Mouse (Mus musculus) thymus, adult 18-20 months (tissue): ENCODE measurements around the gene Ncaph2.

Experiments used
- DNase-seq, 2 experiments: peaks; one replicate each; pipeline ENCODE4 v3.0.0; 2022; ENCODE audit warnings: mixed read lengths in 2 of 2

Gene Ncaph2

DNA sequence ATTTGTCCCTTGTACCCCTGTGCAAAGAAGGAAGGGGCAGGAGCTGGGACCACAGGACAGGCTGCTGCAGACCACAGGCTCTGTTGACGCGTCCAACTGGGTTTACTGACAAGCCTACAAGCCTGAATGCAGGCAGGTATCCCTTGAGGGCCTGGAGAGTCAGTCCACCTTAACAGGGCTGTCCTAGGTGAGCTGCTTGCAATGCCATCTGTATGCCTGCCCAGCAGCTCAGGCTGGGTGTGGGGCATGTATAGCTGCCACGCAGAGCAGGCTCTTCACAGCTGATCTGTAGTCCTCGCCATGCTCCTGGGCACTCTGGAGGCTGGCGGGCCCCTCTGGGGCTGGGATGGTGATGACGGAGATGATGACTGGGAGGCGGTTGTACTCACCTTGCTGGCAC, 29.1 kb downstream of the Ncaph2 start, which contains the start of gene Klhdc7b:
Gene Klhdc7b (plus strand): TSS at position 301 of the 400 bp plus-strand sequence.
- DNase-seq, result no peak

GRCm38 (mm10) chr15:89387127-89387526, 31.6 kb downstream of the Ncaph2 start:
- peak in 1 of 2 experiments; percentile 52 for DNase-seq

- DNase-seq, result no peak
Observed at GRCm38 (mm10) chr15:89390081-89390480, 34.6 kb downstream of the Ncaph2 start.

- DNase-seq, result no peak
Observed at GRCm38 (mm10) chr15:89396883-89397282, 41.4 kb downstream of the Ncaph2 start.

DNA sequence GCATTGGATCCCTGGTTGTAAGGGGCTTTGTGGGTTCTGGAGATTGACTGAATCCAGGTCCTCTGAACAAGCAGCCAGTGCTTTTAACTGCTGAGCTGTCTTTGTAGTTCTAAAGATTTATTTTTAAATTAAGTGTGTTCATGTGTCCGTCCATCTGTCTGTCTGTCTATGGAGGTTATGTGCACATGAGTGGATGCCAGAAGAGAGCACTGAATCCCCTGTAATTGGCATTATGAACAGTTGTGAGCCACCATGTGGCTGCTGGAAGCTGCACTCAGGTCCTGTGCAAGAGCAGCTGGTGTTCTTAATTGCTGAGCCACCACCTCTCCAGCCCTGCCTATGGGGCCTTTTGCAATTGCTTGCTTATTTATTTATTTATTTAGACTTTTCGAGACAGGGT, 42.6 kb downstream of the Ncaph2 start:
- DNase-seq, result no peak

DNA sequence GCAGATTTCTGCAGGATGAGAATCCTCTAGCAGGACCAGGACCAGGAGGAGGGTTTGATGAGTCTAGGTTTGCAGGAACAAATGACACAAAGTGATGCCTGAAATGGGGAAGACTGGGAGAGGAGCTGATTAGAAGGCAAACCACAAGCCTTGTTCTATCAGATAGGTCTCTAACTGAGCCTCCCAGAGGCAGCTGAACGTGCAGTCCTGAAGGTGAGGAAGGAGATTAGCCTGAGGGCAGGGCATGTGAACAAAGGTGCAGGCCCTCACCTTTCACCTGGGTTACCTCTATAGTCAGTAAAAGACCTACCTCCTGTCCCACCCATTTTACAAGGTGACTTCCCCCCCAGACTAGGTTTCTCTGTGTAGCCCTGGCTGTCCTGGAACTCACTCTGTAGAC, 44.2 kb downstream of the Ncaph2 start:
- no peak for DNase-seq

GRCm38 (mm10) chr15:89402471-89402870, 47.0 kb downstream of the Ncaph2 start:
- no peak for DNase-seq

GRCm38 (mm10) chr15:89404831-89405623, 49.5 kb downstream of the Ncaph2 start:
- DNase-seq, result no peak

DNA sequence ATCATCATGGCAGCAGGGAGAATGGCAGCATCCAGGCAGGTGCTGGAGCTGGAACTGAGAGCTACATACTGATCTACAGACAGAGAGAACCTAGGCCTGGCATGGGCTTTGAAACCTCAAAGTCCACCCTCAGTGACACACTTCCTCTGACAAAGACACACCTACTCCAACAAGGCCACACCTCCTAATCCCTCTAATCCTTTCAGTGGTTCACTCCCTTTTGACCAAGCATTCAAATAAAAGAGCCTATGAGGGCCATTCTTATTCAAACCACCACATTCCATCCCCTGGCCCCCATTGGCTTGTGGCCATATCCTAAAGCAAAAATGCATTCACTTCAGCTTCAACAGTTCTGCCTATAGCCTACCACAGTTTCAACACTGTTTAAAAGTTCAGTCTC, 51.2 kb downstream of the Ncaph2 start:
- no peak for DNase-seq

DNA sequence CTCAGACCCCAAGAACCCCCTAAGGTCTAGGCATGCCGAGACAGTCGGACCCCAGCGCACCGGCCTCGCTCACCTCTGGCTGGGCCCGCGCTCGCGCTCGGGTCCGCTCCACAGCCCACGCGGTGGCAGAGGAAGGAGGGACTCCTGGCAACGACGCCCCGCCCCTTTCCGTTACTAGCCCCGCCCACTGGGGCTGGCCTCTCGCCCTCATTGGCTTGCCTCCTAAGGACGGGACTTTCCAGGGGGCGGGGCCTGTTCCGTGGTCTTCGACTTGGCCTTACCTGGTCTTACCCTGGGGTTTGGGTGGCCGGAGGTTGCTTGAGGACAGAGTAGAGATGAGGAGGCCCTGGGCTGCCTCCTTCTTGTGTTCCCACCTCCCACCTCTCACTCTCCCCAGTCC, 54.6 kb downstream of the Ncaph2 start, which contains the start of gene Syce3:
Gene Syce3 (minus strand): TSS at position 386 of the 400 bp plus-strand sequence.
- DNase-seq, result no peak

GRCm38 (mm10) chr15:89415282-89415681, 59.8 kb downstream of the Ncaph2 start:
- no peak for DNase-seq

DNA sequence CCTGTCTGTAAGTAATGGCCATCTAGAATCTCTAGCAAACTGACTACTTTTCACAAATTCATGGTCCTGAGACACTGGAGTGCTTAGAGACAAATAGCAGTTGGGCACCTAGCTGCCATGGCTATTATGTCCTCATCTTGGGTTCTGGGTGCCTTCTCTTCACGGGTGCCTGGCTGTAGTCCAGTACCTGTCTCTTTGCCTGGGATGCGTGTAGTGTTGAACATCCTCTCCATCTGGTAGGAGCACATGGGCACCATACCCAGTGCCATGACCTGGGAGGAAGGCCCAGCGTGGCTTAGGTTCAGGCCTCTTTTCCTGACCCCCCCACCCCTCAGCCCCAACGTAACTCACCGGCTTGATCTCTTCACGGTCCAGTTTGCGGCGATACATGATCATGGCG, 66.4 kb downstream of the Ncaph2 start:
- no peak for DNase-seq
